Mouse (Mus musculus) left cerebral cortex, adult 11 months (tissue): ENCODE measurements around the gene Nudt3.

Source experiments
- DNase-seq: peaks from one replicate; pipeline ENCODE4 v3.0.0; 2022; ENCODE audit warnings: low spot score

The Nudt3 gene

GRCm38 (mm10) chr17:27596376-27597190, 26.7 kb downstream of the Nudt3 start:
- DNase-seq = no peak

- no peak for DNase-seq
Observed at GRCm38 (mm10) chr17:27595659-27596375, 27.5 kb downstream of the Nudt3 start.

GRCm38 (mm10) chr17:27592565-27592910, 30.8 kb downstream of the Nudt3 start:
- no peak for DNase-seq

GRCm38 (mm10) chr17:27591826-27592564, 31.3 kb downstream of the Nudt3 start:
- no peak for DNase-seq

- no peak for DNase-seq
Observed at GRCm38 (mm10) chr17:27588231-27588630, 35.1 kb downstream of the Nudt3 start.

- DNase-seq = no peak
Observed at GRCm38 (mm10) chr17:27587252-27587651, 36.0 kb downstream of the Nudt3 start.

GRCm38 (mm10) chr17:27586661-27587060, 36.6 kb downstream of the Nudt3 start:
- no peak for DNase-seq

GRCm38 (mm10) chr17:27583185-27583894, 40.0 kb downstream of the Nudt3 start:
- no peak for DNase-seq

GRCm38 (mm10) chr17:27580392-27581068, 42.8 kb downstream of the Nudt3 start:
- no peak for DNase-seq

GRCm38 (mm10) chr17:27579816-27580215, 43.5 kb downstream of the Nudt3 start:
- no peak for DNase-seq

GRCm38 (mm10) chr17:27578487-27578886, 44.8 kb downstream of the Nudt3 start:
- DNase-seq = no peak

GRCm38 (mm10) chr17:27577468-27577867, 45.8 kb downstream of the Nudt3 start:
- no peak for DNase-seq

GRCm38 (mm10) chr17:27576056-27576455, 47.2 kb downstream of the Nudt3 start:
- no peak for DNase-seq

- no peak for DNase-seq
Observed at GRCm38 (mm10) chr17:27575116-27575776, 48.0 kb downstream of the Nudt3 start.

GRCm38 (mm10) chr17:27574470-27575115, 48.7 kb downstream of the Nudt3 start:
- DNase-seq = no peak

GRCm38 (mm10) chr17:27573772-27574320, 49.4 kb downstream of the Nudt3 start:
- no peak for DNase-seq

- no peak for DNase-seq
Observed at GRCm38 (mm10) chr17:27571315-27571714, 52.0 kb downstream of the Nudt3 start.

GRCm38 (mm10) chr17:27568228-27568627, 55.1 kb downstream of the Nudt3 start:
- no peak for DNase-seq

GRCm38 (mm10) chr17:27565942-27566267, 57.4 kb downstream of the Nudt3 start:
- DNase-seq = no peak
